Comparison of ENCODE assay signal across 26 mouse cellular contexts in genomic region chr13:58482701-58483100, GRCm38 (mm10).
DNase-seq lines count a peak whose midpoint lies in the region; ATAC-seq and TF ChIP-seq lines count a peak whose summit lies in the region.
"Had no signal": no experiment of that assay in that cellular context is flagged by ENCODE, and none has a peak within 500 bp of the region (broad histone marks: within the 10 kb centered on the region; RNA-seq: fewer than 3 reads in every experiment).

No protein-coding gene starts in this region.

- no peak overlapping the region for H3K4me2 ChIP-seq in forebrain, embryonic 16.5 days (ENCODE audit: low read length)
- H3K4me2 ChIP-seq: forebrain, embryonic 13.5 days; heart, embryonic 11.5 days; hindbrain, embryonic 12.5 days; hindbrain, embryonic 15.5 days had no signal

- no peaks in the 10 kb centered on the region for H3K36me3 ChIP-seq in E14TG2a.4 (ENCODE audit: insufficient read depth, low read length)
- H3K36me3 ChIP-seq in forebrain, embryonic 16.5 days (ENCODE audit: control insufficient read depth, insufficient read depth), result no peaks in the 10 kb centered on the region
- no peaks in the 10 kb centered on the region for H3K36me3 ChIP-seq in kidney, adult 2 months (ENCODE audit: control insufficient read depth, insufficient read depth, low read length)
- H3K36me3 ChIP-seq: forebrain, embryonic 10.5 days; hindbrain, embryonic 12.5 days; hindbrain, embryonic 15.5 days had no signal

- no peak overlapping the region for H3K27ac ChIP-seq in forebrain, embryonic 16.5 days (ENCODE audit: low read length)
- no peak overlapping the region for H3K27ac ChIP-seq in kidney, adult 2 months (ENCODE audit: insufficient read depth, low read depth, low read length)
- H3K27ac ChIP-seq: forebrain, embryonic 10.5 days; forebrain, embryonic 13.5 days; gastrocnemius, adult 2 months; hindbrain, embryonic 12.5 days; hindbrain, embryonic 15.5 days had no signal

- peak overlapping the region; percentile 50 for H3K4me3 ChIP-seq in E14TG2a.4 (replicated peaks; ENCODE audit: low read length)
- no peak overlapping the region for H3K4me3 ChIP-seq in forebrain, embryonic 16.5 days (replicated peaks; ENCODE audit: low read length)
- no peak overlapping the region for H3K4me3 ChIP-seq in kidney, adult 2 months (ENCODE audit: insufficient read depth, low read depth, low read length)
- H3K4me3 ChIP-seq: forebrain, embryonic 10.5 days; forebrain, embryonic 13.5 days; gastrocnemius, adult 2 months; hindbrain, embryonic 12.5 days; hindbrain, embryonic 15.5 days had no signal

- no peak for TF ChIP-seq CTCF in E14TG2a.4 (conservative IDR thresholded peaks at IDR 0.05; ENCODE audit: low read length)
- TF ChIP-seq CTCF in kidney, adult 2 months (conservative IDR thresholded peaks at IDR 0.05; ENCODE audit: insufficient read depth, insufficient read length, low read depth, low read length), result no peak

- no peak overlapping the region for H3K9ac ChIP-seq in forebrain, embryonic 16.5 days (replicated peaks; ENCODE audit: low read depth, low read length)
- H3K9ac ChIP-seq: forebrain, embryonic 13.5 days; forebrain, postnatal 0 days; hindbrain, embryonic 12.5 days; hindbrain, embryonic 15.5 days had no signal

- no peaks in the 10 kb centered on the region for H3K27me3 ChIP-seq in E14TG2a.4 (ENCODE audit: insufficient read depth, low read length)
- no peaks in the 10 kb centered on the region for H3K27me3 ChIP-seq in forebrain, embryonic 16.5 days (replicated peaks; ENCODE audit: control insufficient read depth, insufficient read depth, low read length)
- H3K27me3 ChIP-seq in kidney, adult 2 months (replicated peaks; ENCODE audit: control insufficient read depth, insufficient read depth, low read length), result no peaks in the 10 kb centered on the region
- H3K27me3 ChIP-seq: forebrain, embryonic 13.5 days; hindbrain, embryonic 12.5 days; hindbrain, embryonic 15.5 days; Patski had no signal

- DNase-seq in ES-CJ7 (ENCODE audit: low read depth, low spot score), result peak; percentile 84
- DNase-seq in MEL-GATA-1-ER (ENCODE audit: extremely low read depth, low read depth), result peak; percentile 68
- DNase-seq in kidney, adult 2 months, result no peak
- no peak for DNase-seq in embryo, embryonic 9.5 days (ENCODE audit: extremely low spot score)
- DNase-seq: adrenal gland, adult 8-10 months; adrenal gland, postnatal 25 days; B cell, adult 2 months; cerebellum, adult 11-12 months; cerebellum, adult 8-10 months; cerebellum, postnatal 10 days; cerebellum, postnatal 36 days; embryo, embryonic 11 days; forebrain, postnatal 0 days; gastrocnemius, adult 2 months; gastrocnemius, postnatal 14 days; heart, adult 11 months had no signal

- ATAC-seq in forebrain, embryonic 16.5 days, result no peak
- ATAC-seq: activated CD4-positive, CD25-positive, alpha-beta regulatory T cell, adult 4 months; forebrain, embryonic 13.5 days; forebrain, postnatal 0 days; intestine, postnatal 0 days; Patski had no signal

- TF ChIP-seq POLR2A in kidney, adult 2 months (IDR thresholded peaks at IDR 0.05; ENCODE audit: low read depth, low read length), result no peak

- WGBS in forebrain, embryonic 16.5 days, result 69% methylated on average over 9 of the region's 9 CpGs
- 67% methylated on average over 9 of the region's 9 CpGs for WGBS in kidney, adult 2 months

- H3K4me1 ChIP-seq in E14TG2a.4 (replicated peaks; ENCODE audit: low read depth, low read length), result peaks cover 42% of the 10 kb centered on the region
- peaks cover 4% of the 10 kb centered on the region; the same call in 1 of the 2 replicates for H3K4me1 ChIP-seq in forebrain, embryonic 16.5 days (replicated peaks; ENCODE audit: control insufficient read depth, insufficient read depth, low read length)
- H3K4me1 ChIP-seq in kidney, adult 2 months (ENCODE audit: control insufficient read depth, insufficient read depth, low read length), result no peaks in the 10 kb centered on the region
- H3K4me1 ChIP-seq: hindbrain, embryonic 12.5 days had no signal

- no peaks in the 10 kb centered on the region for H3K9me3 ChIP-seq in E14TG2a.4 (ENCODE audit: low read length)
- no peaks in the 10 kb centered on the region for H3K9me3 ChIP-seq in forebrain, embryonic 16.5 days (ENCODE audit: control insufficient read depth, low read length)
- H3K9me3 ChIP-seq: forebrain, embryonic 10.5 days; forebrain, embryonic 13.5 days; hindbrain, embryonic 12.5 days; hindbrain, embryonic 15.5 days had no signal

Comparison
In these comparisons a context has a peak if more than half of its experiments do, and no peak if none do; other contexts are left out.
1. DNase-seq: peak in ES-CJ7 (single experiment) and MEL-GATA-1-ER (single experiment); none in kidney, adult 2 months (single experiment) and embryo, embryonic 9.5 days (single experiment).